Mouse (Mus musculus): ENCODE measurements around the gene Bud13. TPM values are rescaled to one million over a fixed set of nuclear protein-coding genes. Genes with fewer than 3 reads are reported as not detected.

The Bud13 gene
- polyA plus RNA-seq, 1 experiment = 4.0 TPM

DNA sequence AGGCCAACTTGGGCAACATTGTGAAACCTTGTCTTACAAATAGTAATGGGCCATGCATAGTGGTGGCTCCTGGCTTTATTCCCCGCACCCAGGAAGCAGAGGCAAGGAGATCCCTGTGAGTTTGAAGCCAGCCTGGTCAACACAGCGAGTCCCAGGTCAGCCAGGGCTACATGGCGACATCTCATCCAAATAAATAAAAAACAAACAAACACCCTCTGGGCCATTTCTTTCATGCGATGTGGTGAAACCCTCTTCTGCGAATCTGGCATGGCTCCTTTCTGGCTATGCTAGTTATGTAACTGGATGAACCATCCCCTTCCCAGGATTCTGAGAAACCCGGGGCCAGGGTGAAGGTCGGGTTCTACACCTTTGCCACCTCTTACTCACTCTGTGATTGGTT is 26.6 kb upstream of the Bud13 start:
- H3K4me3 ChIP-seq (replicated peaks) = no peak overlapping the region
- no peaks in the 10 kb centered on the region for H3K36me3 ChIP-seq (replicated peaks; ENCODE audit: low read length)
- TF ChIP-seq GATA1 (IDR thresholded peaks at IDR 0.05; ENCODE audit: borderline replicate concordance, low read length) (no peak), FLI1 (IDR thresholded peaks at IDR 0.05; ENCODE audit: low read length) (no peak)
- no peaks in the 10 kb centered on the region for H3K9me3 ChIP-seq
- H3K4me1 ChIP-seq = peaks cover 44% of the 10 kb centered on the region
- H3K27me3 ChIP-seq (replicated peaks) = peaks cover 14% of the 10 kb centered on the region

DNA sequence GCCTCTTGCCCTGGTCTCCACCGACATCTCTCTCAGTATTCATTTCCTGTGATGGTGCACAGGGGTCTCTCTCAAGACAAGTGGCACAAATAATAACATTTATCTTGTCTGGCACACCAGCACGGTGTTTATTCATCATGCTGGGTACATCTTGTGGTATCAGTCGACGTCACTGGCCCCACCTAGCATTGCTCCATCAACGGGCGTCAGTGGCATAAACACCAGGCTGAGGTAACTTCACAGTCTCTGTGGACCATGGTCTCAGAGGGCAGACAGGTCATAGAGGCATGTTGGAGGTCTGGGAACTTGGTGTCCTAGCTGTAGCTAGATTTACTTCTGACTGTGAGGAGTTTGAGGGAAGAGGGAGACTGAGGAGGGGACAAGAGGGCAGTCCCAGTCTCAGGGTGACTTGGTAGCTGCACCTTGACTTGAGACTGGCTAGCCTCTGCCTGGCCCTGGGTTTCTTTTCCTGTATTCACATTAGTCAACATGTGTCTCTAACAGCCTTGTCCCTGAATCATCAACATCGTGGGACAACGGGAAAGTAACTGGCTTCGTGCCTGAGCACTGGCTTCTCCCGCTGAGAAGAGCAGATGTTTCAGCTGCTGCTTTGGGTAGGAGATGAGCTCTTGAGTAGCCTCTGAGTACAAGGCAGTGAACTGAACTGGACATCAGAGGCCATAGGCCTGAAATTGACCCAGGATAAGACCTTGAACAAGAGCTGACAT is 26.0 kb upstream of the Bud13 start:
- Histone ChIP-seq H3K4me3 (replicated peaks) (peak overlapping the region; percentile 60), H3K4me1 (peaks cover 47% of the 10 kb centered on the region), H3K36me3 (replicated peaks; ENCODE audit: low read length) (no peaks in the 10 kb centered on the region), H3K27me3 (replicated peaks) (peaks cover 14% of the 10 kb centered on the region), H3K9me3 (no peaks in the 10 kb centered on the region)
- TF ChIP-seq GATA1 (IDR thresholded peaks at IDR 0.05; ENCODE audit: borderline replicate concordance, low read length) (no peak), FLI1 (IDR thresholded peaks at IDR 0.05; ENCODE audit: low read length) (no peak)

DNA sequence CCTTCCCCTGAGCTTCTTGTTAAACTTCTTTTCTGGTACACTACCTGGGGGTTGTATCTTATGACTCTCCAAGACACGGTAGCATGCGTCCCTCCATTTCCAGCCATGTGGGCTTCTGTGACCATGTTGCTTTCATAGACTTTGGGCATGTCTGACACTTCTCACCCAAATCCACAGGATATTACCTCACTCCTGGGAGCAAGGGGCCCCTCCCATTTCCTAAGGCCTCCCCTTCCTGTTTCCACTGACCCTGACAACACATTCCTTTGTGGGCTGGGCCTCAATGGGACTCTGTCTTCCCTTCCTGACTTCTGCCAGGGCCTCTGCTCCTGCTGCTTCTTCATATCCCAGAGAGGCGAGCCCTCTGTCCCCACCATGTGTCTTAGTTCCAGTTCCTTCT is 25.3 kb upstream of the Bud13 start:
- Histone ChIP-seq H3K36me3 (replicated peaks; ENCODE audit: low read length) (no peaks in the 10 kb centered on the region), H3K4me3 (replicated peaks) (peak overlapping the region; percentile 60), H3K4me1 (peaks cover 47% of the 10 kb centered on the region), H3K27me3 (replicated peaks) (peaks cover 14% of the 10 kb centered on the region), H3K9me3 (no peaks in the 10 kb centered on the region)
- TF ChIP-seq FLI1 (IDR thresholded peaks at IDR 0.05; ENCODE audit: low read length) = no peak
- TF ChIP-seq GATA1 (IDR thresholded peaks at IDR 0.05; ENCODE audit: borderline replicate concordance, low read length) = no peak

DNA sequence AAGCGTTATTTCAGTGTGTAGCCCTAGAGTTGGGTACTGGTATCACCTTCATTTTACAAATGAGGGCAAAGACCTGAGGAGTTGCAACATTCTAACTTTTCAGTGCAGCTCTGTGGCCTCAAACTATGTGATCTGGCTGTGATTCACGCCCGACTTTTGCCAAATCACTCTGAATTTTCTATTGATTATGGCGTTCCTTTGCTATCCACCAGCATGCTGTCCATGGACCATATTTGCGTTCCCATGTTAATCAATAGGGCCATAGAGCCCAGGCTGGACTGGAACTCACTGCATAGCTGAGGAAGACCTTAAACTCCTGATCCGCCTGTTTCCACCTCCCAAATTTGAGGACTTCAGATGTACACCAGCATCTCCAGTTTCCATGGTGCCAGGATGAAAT is 23.7 kb upstream of the Bud13 start:
- H3K36me3 ChIP-seq (replicated peaks; ENCODE audit: low read length) = no peaks in the 10 kb centered on the region
- no peak overlapping the region for H3K4me3 ChIP-seq (replicated peaks)
- H3K4me1 ChIP-seq = peaks cover 42% of the 10 kb centered on the region
- no peaks in the 10 kb centered on the region for H3K9me3 ChIP-seq
- TF ChIP-seq FLI1 (IDR thresholded peaks at IDR 0.05; ENCODE audit: low read length) (no peak), GATA1 (IDR thresholded peaks at IDR 0.05; ENCODE audit: borderline replicate concordance, low read length) (no peak)
- H3K27me3 ChIP-seq (replicated peaks) = peaks cover 6% of the 10 kb centered on the region

DNA sequence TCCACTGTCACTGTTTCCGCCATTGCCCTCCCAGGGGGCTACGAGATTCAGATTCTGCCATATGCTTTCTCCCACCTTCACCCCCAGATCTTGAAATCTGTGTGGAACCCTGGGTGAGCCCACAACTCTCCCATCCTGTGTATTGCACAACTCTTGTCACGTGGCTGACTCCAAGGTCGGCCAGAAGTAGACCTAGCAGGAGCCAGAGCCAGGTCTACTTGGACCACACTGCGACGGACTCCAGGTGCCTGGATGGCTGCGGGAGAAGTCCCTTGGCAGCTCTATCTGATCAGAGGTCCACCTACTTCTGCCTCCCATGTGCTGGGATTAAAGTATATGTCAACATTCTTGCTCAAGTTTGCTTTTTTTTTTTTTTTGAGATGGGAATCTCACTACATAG is 21.7 kb upstream of the Bud13 start:
- Histone ChIP-seq H3K4me1 (peaks cover 34% of the 10 kb centered on the region), H3K27me3 (replicated peaks) (peaks cover 6% of the 10 kb centered on the region), H3K4me3 (replicated peaks) (no peak overlapping the region), H3K9me3 (no peaks in the 10 kb centered on the region), H3K36me3 (replicated peaks; ENCODE audit: low read length) (no peaks in the 10 kb centered on the region)
- TF ChIP-seq GATA1 (IDR thresholded peaks at IDR 0.05; ENCODE audit: borderline replicate concordance, low read length) (no peak), FLI1 (IDR thresholded peaks at IDR 0.05; ENCODE audit: low read length) (no peak)

DNA sequence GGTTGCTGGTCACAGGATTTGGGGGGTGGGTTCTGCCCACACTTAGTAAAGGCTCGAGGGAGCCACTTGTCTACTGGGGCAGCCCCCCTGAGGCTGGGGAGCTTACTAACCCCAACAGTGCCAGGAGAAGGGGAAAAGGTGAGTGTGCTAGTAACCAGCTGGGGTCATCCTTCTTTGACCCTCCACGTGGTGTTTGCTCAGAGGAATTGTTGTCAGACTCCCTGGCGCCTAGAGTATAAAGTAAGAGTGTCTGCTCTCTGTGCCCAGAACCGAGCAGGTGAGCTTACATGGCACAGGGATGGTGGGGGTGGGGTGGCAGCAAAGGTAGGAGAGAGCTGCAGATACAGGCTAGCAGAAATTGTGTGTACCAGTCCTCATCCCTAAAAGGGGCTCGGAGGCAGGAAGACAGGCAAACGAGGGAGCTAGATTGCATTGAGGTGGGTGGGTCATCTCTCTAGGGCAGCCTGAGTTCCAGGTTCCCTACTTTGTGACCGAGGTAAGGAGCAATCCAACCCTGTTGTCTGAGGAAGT is 14.4 kb upstream of the Bud13 start, which contains the start of gene Apoa5:
Apoa5 (plus strand) TSS at position 291 of the 531 bp plus-strand sequence.
- Histone ChIP-seq H3K4me3 (replicated peaks) (no peak within 1 kb of the TSS), H3K27me3 (replicated peaks) (peaks cover 39% of the 10 kb centered on the region), H3K4me1 (peaks cover 46% of the 10 kb centered on the region), H3K9me3 (no peaks in the 10 kb centered on the region), H3K36me3 (replicated peaks; ENCODE audit: low read length) (no peaks in the 10 kb centered on the region)
- no peak for TF ChIP-seq GATA1 (IDR thresholded peaks at IDR 0.05; ENCODE audit: borderline replicate concordance, low read length)
- no peak for TF ChIP-seq FLI1 (IDR thresholded peaks at IDR 0.05; ENCODE audit: low read length)

DNA sequence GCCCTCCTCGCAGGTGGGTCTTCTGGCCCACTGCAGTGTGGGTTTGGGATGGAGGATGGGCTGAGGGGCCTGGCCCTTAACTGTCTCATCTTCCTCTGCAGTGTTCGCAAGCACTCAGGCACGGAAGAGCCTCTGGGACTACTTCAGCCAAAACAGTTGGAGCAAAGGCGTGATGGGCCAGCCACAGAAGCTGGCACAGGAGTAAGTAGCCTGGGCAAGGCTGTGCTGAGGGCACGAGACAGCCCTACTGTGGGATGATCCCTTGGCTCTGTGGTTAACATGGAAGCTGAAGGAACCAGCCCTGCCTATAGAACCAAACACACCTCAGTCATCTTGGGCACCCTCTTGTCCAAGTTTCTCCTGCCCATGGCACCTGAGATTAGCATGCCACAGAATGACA is 13.7 kb upstream of the Bud13 start:
- TF ChIP-seq FLI1 (IDR thresholded peaks at IDR 0.05; ENCODE audit: low read length) = no peak
- TF ChIP-seq GATA1 (IDR thresholded peaks at IDR 0.05; ENCODE audit: borderline replicate concordance, low read length) = no peak
- peaks cover 35% of the 10 kb centered on the region for H3K27me3 ChIP-seq (replicated peaks)
- peaks cover 53% of the 10 kb centered on the region for H3K4me1 ChIP-seq
- H3K9me3 ChIP-seq = no peaks in the 10 kb centered on the region
- H3K36me3 ChIP-seq (replicated peaks; ENCODE audit: low read length) = no peaks in the 10 kb centered on the region
- no peak overlapping the region for H3K4me3 ChIP-seq (replicated peaks)

DNA sequence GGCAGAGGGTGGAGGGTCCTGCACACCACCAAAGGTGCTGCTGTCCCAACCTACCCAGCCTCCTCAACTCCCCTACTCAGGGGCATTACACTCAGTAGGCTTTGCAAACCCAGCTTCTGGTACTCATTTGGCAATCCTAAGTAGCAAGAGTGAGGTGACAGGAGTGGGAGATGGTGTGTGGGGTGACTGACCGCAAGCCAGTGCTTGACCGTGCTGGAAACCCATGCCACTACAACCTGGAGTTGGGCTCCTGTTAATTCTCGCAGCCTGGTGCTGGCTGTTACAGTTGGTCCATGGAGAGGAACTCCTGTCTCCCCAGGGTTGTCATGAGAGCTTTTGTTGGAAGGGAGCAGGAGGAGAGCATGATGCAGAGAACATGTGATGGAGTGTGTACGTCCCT is 12.0 kb upstream of the Bud13 start:
- Histone ChIP-seq H3K36me3 (replicated peaks; ENCODE audit: low read length) (peaks cover 15% of the 10 kb centered on the region), H3K4me3 (replicated peaks) (no peak overlapping the region), H3K27me3 (replicated peaks) (peaks cover 33% of the 10 kb centered on the region), H3K9me3 (no peaks in the 10 kb centered on the region), H3K4me1 (peaks cover 68% of the 10 kb centered on the region)
- no peak for TF ChIP-seq GATA1 (IDR thresholded peaks at IDR 0.05; ENCODE audit: borderline replicate concordance, low read length)
- no peak for TF ChIP-seq FLI1 (IDR thresholded peaks at IDR 0.05; ENCODE audit: low read length)

DNA sequence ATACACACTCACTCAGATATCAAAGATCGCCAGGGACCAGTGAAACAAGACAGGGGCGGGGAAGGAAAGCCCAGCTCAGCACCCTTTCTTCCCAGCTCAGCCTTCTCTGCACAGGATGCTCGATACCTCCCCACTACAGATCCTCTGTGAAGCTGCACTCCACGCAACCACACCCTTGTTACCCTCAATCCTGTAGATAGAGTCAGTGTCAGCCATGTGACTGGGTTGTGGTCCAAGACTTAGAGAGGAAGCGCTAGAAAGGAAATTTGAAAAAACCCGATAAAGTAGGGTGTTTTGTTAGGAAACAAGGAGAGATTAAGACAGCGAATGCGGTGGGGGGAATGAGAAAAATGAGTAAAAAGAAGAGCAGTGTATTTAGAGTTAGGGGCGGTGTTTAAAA is 10.7 kb upstream of the Bud13 start:
- peaks cover 28% of the 10 kb centered on the region for H3K36me3 ChIP-seq (replicated peaks; ENCODE audit: low read length)
- no peak for TF ChIP-seq GATA1 (IDR thresholded peaks at IDR 0.05; ENCODE audit: borderline replicate concordance, low read length)
- TF ChIP-seq FLI1 (IDR thresholded peaks at IDR 0.05; ENCODE audit: low read length) = no peak
- no peaks in the 10 kb centered on the region for H3K9me3 ChIP-seq
- peak overlapping the region; percentile 97 for H3K4me3 ChIP-seq (replicated peaks)
- peaks cover 77% of the 10 kb centered on the region for H3K4me1 ChIP-seq
- peaks cover 33% of the 10 kb centered on the region for H3K27me3 ChIP-seq (replicated peaks)

DNA sequence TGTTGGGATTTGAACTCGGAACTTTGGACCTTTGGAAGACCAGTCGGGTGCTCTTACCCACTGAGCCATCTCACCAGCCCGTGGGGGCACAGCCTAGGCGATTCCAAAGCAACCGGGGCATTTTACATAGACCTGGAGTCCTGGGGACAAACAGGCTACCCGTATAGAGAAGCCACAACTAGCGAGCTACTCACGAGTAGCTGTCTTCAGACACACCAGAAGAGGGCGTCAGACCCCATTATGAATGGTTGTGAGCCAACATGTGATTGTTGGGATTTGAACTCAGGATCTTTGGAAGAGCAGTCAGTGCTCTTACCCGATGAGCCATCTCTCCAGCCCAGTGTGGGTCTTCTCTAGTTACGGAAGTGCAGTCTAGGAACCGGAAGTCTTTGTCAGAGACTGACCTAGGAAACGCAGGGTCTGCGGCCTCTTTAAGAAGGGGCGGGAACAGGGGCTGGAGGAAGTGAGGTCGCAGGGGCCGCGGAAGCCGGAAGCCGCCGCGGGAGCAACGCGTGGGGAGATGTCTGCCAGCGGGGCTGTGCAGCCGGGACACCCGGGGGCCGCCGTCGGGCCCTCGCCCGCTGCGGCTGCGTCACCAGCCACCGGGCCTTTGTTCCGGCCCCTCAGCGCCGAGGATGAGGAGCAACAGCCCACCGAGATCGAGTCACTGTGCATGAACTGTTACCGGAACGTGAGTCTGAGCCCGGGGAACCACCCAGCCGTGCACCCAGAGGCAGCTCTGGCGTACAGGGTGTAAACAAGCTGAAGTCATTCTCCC is 9.9 kb upstream of the Bud13 start, which contains the start of gene Zpr1:
Zpr1 (plus strand) TSS at position 388 of the 778 bp plus-strand sequence.
- Histone ChIP-seq H3K27me3 (replicated peaks) (peaks cover 26% of the 10 kb centered on the region), H3K4me3 (replicated peaks) (peak within 1 kb of the TSS; percentile 97), H3K4me1 (peaks cover 69% of the 10 kb centered on the region), H3K36me3 (replicated peaks; ENCODE audit: low read length) (peaks cover 36% of the 10 kb centered on the region), H3K9me3 (no peaks in the 10 kb centered on the region)
- TF ChIP-seq FLI1 (IDR thresholded peaks at IDR 0.05; ENCODE audit: low read length) (peak; percentile 90; the same call in 1 of the 2 replicates), GATA1 (IDR thresholded peaks at IDR 0.05; ENCODE audit: borderline replicate concordance, low read length) (no peak)

All from megakaryocyte, embryonic 14.5 days (primary cell).